Mouse (Mus musculus) liver, embryonic 16.5 days (tissue): Measurements from ENCODE around the gene Ambra1. TPM values are rescaled to one million over a fixed set of nuclear protein-coding genes. Genes with fewer than 3 reads are reported as not detected.

Source experiments
- ATAC-seq: fragments of 200-750 bp; cut with Nextera tagmentation; 2 replicates; pipeline ENCODE4 v1.8.0; 2017; ENCODE audit warnings: low read depth, mild to moderate bottlenecking, moderate number of reproducible peaks, moderate library complexity
- H3K27ac ChIP-seq: fragments of 300-500 bp; sonication (generic); 2 replicates; pipeline ENCODE4 v1.5.1; 2014; ENCODE audit warnings: mild to moderate bottlenecking, low read length
- H3K27me3 ChIP-seq: fragments of 300-500 bp; sonication (generic); 2 replicates; pipeline ENCODE4 v1.6.1; 2014; ENCODE audit warnings: low read depth, low read length, mixed read lengths; ENCODE audit not compliant: control insufficient read depth, insufficient read depth
- H3K36me3 ChIP-seq: fragments of 300-500 bp; sonication (generic); 2 replicates; pipeline ENCODE4 v1.6.1; 2014; ENCODE audit warnings: mild to moderate bottlenecking; ENCODE audit not compliant: control insufficient read depth, insufficient read depth
- H3K4me1 ChIP-seq: fragments of 300-500 bp; sonication (generic); 2 replicates; pipeline ENCODE4 v1.6.1; 2014; ENCODE audit warnings: low read depth, low read length, mixed read lengths; ENCODE audit not compliant: control insufficient read depth
- H3K4me2 ChIP-seq: fragments of 300-500 bp; sonication (generic); 2 replicates; pipeline ENCODE4 v1.6.1; 2014; ENCODE audit warnings: low read depth, low read length, mixed read lengths
- H3K4me3 ChIP-seq: fragments of 300-500 bp; sonication (generic); 2 replicates; pipeline ENCODE4 v1.5.1; 2014; ENCODE audit warnings: low read depth, mild to moderate bottlenecking, low read length
- H3K9ac ChIP-seq: fragments of 300-500 bp; sonication (generic); 2 replicates; pipeline ENCODE4 v1.6.1; 2014; ENCODE audit warnings: low read depth, low read length
- H3K9me3 ChIP-seq: fragments of 300-500 bp; sonication (generic); replicated peaks from 2 replicates; pipeline ENCODE4 v1.6.1; 2016; ENCODE audit warnings: low read length; ENCODE audit not compliant: control insufficient read depth
- WGBS: fragments of 180-500 bp; shearing (Covaris S2); extraction: QIAGEN DNeasy Blood & Tissue Kit; methylation state at CpG from one replicate; pipeline ENCODE4 v1.1.7; 2014; ENCODE audit not compliant: insufficient replicate concordance; 5-methylcytosine and 5-hydroxymethylcytosine counted together
- polyA plus RNA-seq: library from polyadenylated mRNA; unstranded; fragments of >200 nt; fragmentation: Nextera tagmentation; extraction: Ambion mirVana; gene quantifications from 2 replicates; pipeline ENCODE4 v1.2.1, GENCODE M21; 2015

Gene Ambra1
- polyA plus RNA-seq, 1 experiment from 2014 or later, result 6.1 TPM

- whole genome bisulfite sequencing, result 11% methylated on average over 1 of the region's 1 CpGs
- Histone ChIP-seq H3K9ac (no peak overlapping the region), H3K4me2 (peak overlapping the region; percentile 20; the same call in 1 of the 2 replicates), H3K27ac (peak overlapping the region; percentile 37; the same call in 1 of the 2 replicates), H3K4me1 (peaks cover 6% of the 10 kb centered on the region), H3K9me3 (no peaks in the 10 kb centered on the region), H3K27me3 (no peaks in the 10 kb centered on the region), H3K36me3 (no peaks in the 10 kb centered on the region), H3K4me3 (no peak overlapping the region)
- ATAC-seq, result peak; percentile 68; the same call in 1 of the 2 replicates
Observed at GRCm38 (mm10) chr2:91835031-91835430, 105.1 kb downstream of the Ambra1 start.

- Histone ChIP-seq H3K27ac (no peak overlapping the region), H3K9me3 (no peaks in the 10 kb centered on the region), H3K4me1 (peaks cover 6% of the 10 kb centered on the region), H3K9ac (no peak overlapping the region), H3K4me2 (no peak overlapping the region), H3K4me3 (no peak overlapping the region), H3K27me3 (no peaks in the 10 kb centered on the region), H3K36me3 (no peaks in the 10 kb centered on the region)
- 32% methylated on average over 3 of the region's 3 CpGs for WGBS
- no peak for ATAC-seq
Observed at GRCm38 (mm10) chr2:91835631-91836030, 105.7 kb downstream of the Ambra1 start.

- no peak for ATAC-seq
- Histone ChIP-seq H3K9ac (no peak overlapping the region), H3K4me1 (no peaks in the 10 kb centered on the region), H3K36me3 (no peaks in the 10 kb centered on the region), H3K4me2 (no peak overlapping the region), H3K9me3 (no peaks in the 10 kb centered on the region), H3K4me3 (no peak overlapping the region), H3K27me3 (no peaks in the 10 kb centered on the region), H3K27ac (no peak overlapping the region)
- WGBS, result 72% methylated on average over 1 of the region's 1 CpGs
Observed at GRCm38 (mm10) chr2:91844085-91844484, 114.2 kb downstream of the Ambra1 start.

GRCm38 (mm10) chr2:91852446-91853191 lies 122.7 kb downstream of the Ambra1 start:
- H3K4me2 ChIP-seq, result no peak overlapping the region
- no peaks in the 10 kb centered on the region for H3K9me3 ChIP-seq
- no peak overlapping the region for H3K9ac ChIP-seq
- H3K4me1 ChIP-seq, result no peaks in the 10 kb centered on the region
- WGBS, result 76% methylated on average over 2 of the region's 2 CpGs
- H3K27me3 ChIP-seq, result no peaks in the 10 kb centered on the region
- no peaks in the 10 kb centered on the region for H3K36me3 ChIP-seq
- no peak overlapping the region for H3K27ac ChIP-seq
- ATAC-seq, result no peak
- no peak overlapping the region for H3K4me3 ChIP-seq

GRCm38 (mm10) chr2:91854575-91854974 lies 124.6 kb downstream of the Ambra1 start:
- Histone ChIP-seq H3K9me3 (no peaks in the 10 kb centered on the region), H3K4me1 (no peaks in the 10 kb centered on the region), H3K4me3 (no peak overlapping the region), H3K9ac (no peak overlapping the region), H3K36me3 (no peaks in the 10 kb centered on the region), H3K27ac (no peak overlapping the region), H3K27me3 (no peaks in the 10 kb centered on the region), H3K4me2 (no peak overlapping the region)
- no peak for ATAC-seq
- 79% methylated on average over 6 of the region's 6 CpGs for WGBS

GRCm38 (mm10) chr2:91856958-91857357 lies 127.0 kb downstream of the Ambra1 start:
- no peaks in the 10 kb centered on the region for H3K36me3 ChIP-seq
- no peaks in the 10 kb centered on the region for H3K27me3 ChIP-seq
- no peak overlapping the region for H3K27ac ChIP-seq
- 74% methylated on average over 3 of the region's 3 CpGs for WGBS
- H3K9ac ChIP-seq, result no peak overlapping the region
- no peak overlapping the region for H3K4me3 ChIP-seq
- no peaks in the 10 kb centered on the region for H3K4me1 ChIP-seq
- no peak for ATAC-seq
- no peak overlapping the region for H3K4me2 ChIP-seq
- no peaks in the 10 kb centered on the region for H3K9me3 ChIP-seq

- Histone ChIP-seq H3K4me2 (no peak overlapping the region), H3K4me3 (no peak overlapping the region), H3K9me3 (no peaks in the 10 kb centered on the region), H3K27ac (no peak overlapping the region), H3K36me3 (no peaks in the 10 kb centered on the region), H3K27me3 (no peaks in the 10 kb centered on the region), H3K9ac (no peak overlapping the region), H3K4me1 (no peaks in the 10 kb centered on the region)
- WGBS, result 52% methylated on average over 4 of the region's 4 CpGs
- no peak for ATAC-seq
Observed at GRCm38 (mm10) chr2:91859423-91859822, 129.5 kb downstream of the Ambra1 start.

- H3K4me2 ChIP-seq, result no peak overlapping the region
- no peak for ATAC-seq
- H3K4me1 ChIP-seq, result no peaks in the 10 kb centered on the region
- H3K9me3 ChIP-seq, result no peaks in the 10 kb centered on the region
- 77% methylated on average over 8 of the region's 8 CpGs for WGBS
- H3K4me3 ChIP-seq, result no peak overlapping the region
- H3K9ac ChIP-seq, result no peak overlapping the region
- no peak overlapping the region for H3K27ac ChIP-seq
- H3K27me3 ChIP-seq, result no peaks in the 10 kb centered on the region
- no peaks in the 10 kb centered on the region for H3K36me3 ChIP-seq
Observed at GRCm38 (mm10) chr2:91870754-91871153, 140.8 kb downstream of the Ambra1 start.

- Histone ChIP-seq H3K4me1 (no peaks in the 10 kb centered on the region), H3K36me3 (no peaks in the 10 kb centered on the region; the same call in 1 of the 2 replicates), H3K9ac (no peak overlapping the region), H3K9me3 (no peaks in the 10 kb centered on the region), H3K4me2 (no peak overlapping the region), H3K4me3 (no peak overlapping the region), H3K27ac (no peak overlapping the region), H3K27me3 (no peaks in the 10 kb centered on the region)
- no peak for ATAC-seq
- 72% methylated on average over 1 of the region's 1 CpGs for WGBS
Observed at GRCm38 (mm10) chr2:91871225-91871624, 141.3 kb downstream of the Ambra1 start.
